Mouse (Mus musculus) testis, adult 2 months (tissue): Measurements from ENCODE around the gene Tmem236. TPM values are rescaled to one million over a fixed set of nuclear protein-coding genes. Genes with fewer than 3 reads are reported as not detected.

Experiments used
- H3K27ac ChIP-seq: fragments of 200-500 bp; 2 replicates; pipeline ENCODE4 v1.5.1; 2012; ENCODE audit warnings: low read depth, low read length; ENCODE audit not compliant: control insufficient read depth, insufficient read depth
- H3K27me3 ChIP-seq: fragments of 200-500 bp; 2 replicates; pipeline ENCODE4 v1.6.1; 2012; ENCODE audit warnings: mild to moderate bottlenecking, low read length, moderate library complexity; ENCODE audit not compliant: control insufficient read depth, insufficient read depth
- H3K36me3 ChIP-seq: fragments of 200-500 bp; 2 replicates; pipeline ENCODE4 v1.6.1; 2012; ENCODE audit warnings: mild to moderate bottlenecking, low read length; ENCODE audit not compliant: control insufficient read depth, insufficient read depth
- H3K4me1 ChIP-seq: fragments of 200-500 bp; 2 replicates; pipeline ENCODE4 v1.6.1; 2012; ENCODE audit warnings: low read length; ENCODE audit not compliant: control insufficient read depth, insufficient read depth
- H3K4me3 ChIP-seq: fragments of 200-500 bp; 2 replicates; pipeline ENCODE4 v1.5.1; 2012; ENCODE audit warnings: low read depth, mild to moderate bottlenecking, low read length, moderate library complexity, mixed read lengths; ENCODE audit not compliant: control insufficient read depth
- CTCF ChIP-seq: fragments of 200-500 bp; IDR thresholded peaks from 2 replicates; pipeline ENCODE4 v1.5.1; 2012; ENCODE audit warnings: low read depth, mild to moderate bottlenecking, inconsistent platforms, low read length, moderate library complexity; ENCODE audit not compliant: control insufficient read depth, insufficient read depth, insufficient replicate concordance
- POLR2A ChIP-seq: fragments of 200-500 bp; IDR thresholded peaks from 2 replicates; pipeline ENCODE4 v1.6.1; 2012; ENCODE audit warnings: low read depth, mild to moderate bottlenecking, inconsistent platforms, low read length, moderate library complexity; ENCODE audit not compliant: control insufficient read depth
- polyA plus RNA-seq: library from polyadenylated mRNA; depleted of rRNA; stranded (reverse); fragments of >200 nt; gene quantifications from 2 replicates; pipeline ENCODE4 v1.2.3, GENCODE M21; 2012

Tmem236 gene
- polyA plus RNA-seq, 1 experiment, result 0.61 TPM

DNA sequence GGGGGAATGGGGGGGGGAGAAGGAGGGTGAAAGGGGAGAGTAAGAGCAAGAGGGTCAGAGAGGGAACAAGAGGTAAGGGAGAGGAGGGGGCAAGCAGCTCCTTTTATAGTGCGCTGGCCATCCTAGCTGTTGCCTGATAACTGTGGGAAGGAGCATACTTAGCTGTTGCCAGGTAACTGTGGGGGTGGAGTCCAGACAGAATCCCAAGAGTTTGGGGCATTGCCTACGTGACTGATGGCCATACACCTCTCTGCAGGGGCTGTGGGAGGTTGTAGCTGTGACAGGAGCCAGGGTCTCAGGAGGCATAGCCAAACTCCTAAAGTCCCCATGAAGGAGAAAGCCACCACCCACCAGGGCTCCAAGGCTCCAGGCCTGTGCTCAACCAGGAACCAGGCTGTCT, 34.3 kb upstream of the Tmem236 start:
- no peak for TF ChIP-seq POLR2A
- no peak for TF ChIP-seq CTCF
- H3K4me1 ChIP-seq, result no peaks in the 10 kb centered on the region
- no peaks in the 10 kb centered on the region; the same call in 1 of the 2 replicates for H3K36me3 ChIP-seq
- no peak overlapping the region for H3K4me3 ChIP-seq
- no peak overlapping the region for H3K27ac ChIP-seq
- no peaks in the 10 kb centered on the region for H3K27me3 ChIP-seq

DNA sequence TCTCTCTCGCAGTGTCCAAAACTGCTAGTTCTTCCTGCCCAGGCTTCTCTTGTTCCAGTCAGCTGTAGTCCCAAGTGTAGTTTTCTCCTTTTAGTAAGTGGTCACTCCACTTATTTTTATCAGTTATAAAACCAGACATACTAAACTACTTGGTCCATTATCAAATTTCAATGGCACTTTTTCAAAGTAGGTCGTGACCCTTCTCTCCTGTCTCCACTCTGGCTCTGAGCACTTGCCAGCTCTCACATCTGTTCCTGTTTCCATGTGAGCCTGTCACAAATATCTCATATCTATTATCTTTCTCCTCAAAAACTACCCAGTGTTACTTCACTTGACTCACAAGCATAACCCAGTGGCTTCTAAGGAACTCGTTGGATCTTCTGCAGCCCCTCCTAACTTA, 29.0 kb upstream of the Tmem236 start:
- no peaks in the 10 kb centered on the region for H3K27me3 ChIP-seq
- H3K27ac ChIP-seq, result no peak overlapping the region
- H3K4me3 ChIP-seq, result no peak overlapping the region
- H3K4me1 ChIP-seq, result no peaks in the 10 kb centered on the region
- H3K36me3 ChIP-seq, result no peaks in the 10 kb centered on the region
- TF ChIP-seq POLR2A (no peak), CTCF (no peak)

DNA sequence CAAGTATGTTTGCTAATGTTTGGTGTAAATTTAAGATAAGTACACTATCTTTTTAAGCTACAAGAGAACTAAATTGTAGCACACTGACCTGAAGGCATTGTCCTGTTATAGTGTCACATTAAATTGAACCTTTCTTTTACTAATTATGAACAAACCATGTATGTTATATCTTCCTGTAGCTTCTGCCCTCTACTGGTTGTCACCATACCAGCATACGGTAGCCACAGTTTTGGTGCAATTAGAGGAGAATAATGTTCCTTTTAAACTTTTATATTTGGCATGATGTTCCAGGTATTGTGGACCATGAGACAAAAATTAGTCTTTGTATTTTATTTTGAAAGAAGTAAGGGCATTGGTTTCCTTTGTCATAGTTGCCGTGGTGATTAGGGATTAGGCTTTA, 27.4 kb upstream of the Tmem236 start:
- Histone ChIP-seq H3K36me3 (no peaks in the 10 kb centered on the region), H3K27me3 (no peaks in the 10 kb centered on the region), H3K4me1 (no peaks in the 10 kb centered on the region), H3K27ac (no peak overlapping the region), H3K4me3 (no peak overlapping the region)
- no peak for TF ChIP-seq POLR2A
- no peak for TF ChIP-seq CTCF

DNA sequence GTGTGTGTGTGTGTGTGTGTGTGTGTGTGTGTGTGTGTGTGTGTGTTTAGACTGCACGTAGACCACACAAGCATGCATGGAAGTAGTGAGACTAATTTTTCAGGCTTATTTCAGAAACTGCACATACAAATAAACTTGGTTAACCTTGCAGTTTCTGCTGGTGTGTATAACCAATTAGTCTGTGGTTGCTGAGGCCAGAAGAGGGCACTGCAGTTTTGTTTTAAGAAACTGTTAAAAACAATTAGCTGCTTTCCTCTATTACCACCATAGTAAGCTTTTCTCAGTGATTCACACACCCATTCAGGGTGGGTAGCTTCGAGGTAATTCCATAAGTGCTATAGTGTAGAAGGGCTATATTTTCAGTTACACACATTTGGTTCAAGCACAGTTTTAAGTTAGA, 23.5 kb upstream of the Tmem236 start:
- Histone ChIP-seq H3K27ac (no peak overlapping the region), H3K27me3 (no peaks in the 10 kb centered on the region), H3K4me3 (no peak overlapping the region), H3K36me3 (no peaks in the 10 kb centered on the region), H3K4me1 (no peaks in the 10 kb centered on the region)
- no peak for TF ChIP-seq POLR2A
- no peak for TF ChIP-seq CTCF

DNA sequence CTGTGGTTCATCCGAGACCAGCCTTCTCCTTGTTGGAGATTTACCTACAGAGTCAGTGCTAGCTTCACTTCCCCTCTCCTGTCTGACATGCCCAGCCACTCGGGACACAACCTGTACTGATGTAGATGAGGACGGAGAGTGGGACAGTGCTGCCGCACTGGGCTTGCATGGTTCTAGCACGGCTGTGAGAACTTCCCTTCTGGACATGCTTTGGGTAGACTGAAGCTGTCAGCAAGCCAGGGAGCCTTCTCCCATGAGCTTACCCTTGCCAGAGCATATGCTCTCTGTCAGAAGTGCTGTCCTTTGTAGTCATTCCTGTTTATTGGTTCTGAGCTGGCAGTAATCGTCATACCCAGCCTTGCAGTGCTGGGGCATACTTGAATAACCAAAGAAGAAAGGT, 22.5 kb upstream of the Tmem236 start:
- no peaks in the 10 kb centered on the region for H3K36me3 ChIP-seq
- TF ChIP-seq CTCF (no peak), POLR2A (no peak)

DNA sequence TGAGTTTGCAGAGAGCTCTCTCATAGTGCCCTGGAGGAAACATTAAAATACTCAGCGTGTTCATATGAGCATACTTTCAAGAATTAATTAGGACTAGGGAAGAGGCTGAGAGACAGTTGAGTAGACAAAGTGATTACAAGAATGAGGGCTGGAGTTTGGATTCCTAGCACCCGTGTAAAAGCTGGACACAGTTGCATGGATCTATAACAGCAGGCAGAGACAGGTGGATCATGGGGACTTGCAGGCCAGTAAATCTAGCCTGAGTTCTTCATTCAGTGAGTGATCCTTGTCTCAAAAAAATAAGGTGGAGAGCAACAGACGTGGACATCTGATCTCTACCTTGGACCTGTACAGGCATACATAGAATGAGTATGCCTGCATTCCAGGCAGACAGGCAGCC, 15.3 kb upstream of the Tmem236 start:
- H3K27ac ChIP-seq, result no peak overlapping the region
- no peaks in the 10 kb centered on the region for H3K4me1 ChIP-seq
- no peak overlapping the region for H3K4me3 ChIP-seq
- no peaks in the 10 kb centered on the region for H3K27me3 ChIP-seq
- no peaks in the 10 kb centered on the region for H3K36me3 ChIP-seq
- TF ChIP-seq CTCF (no peak), POLR2A (no peak)

More for the DNA sequence above, 22.5 kb upstream of the Tmem236 start:
- Histone ChIP-seq H3K27ac (no peak overlapping the region), H3K4me3 (no peak overlapping the region), H3K4me1 (no peaks in the 10 kb centered on the region), H3K27me3 (no peaks in the 10 kb centered on the region)

DNA sequence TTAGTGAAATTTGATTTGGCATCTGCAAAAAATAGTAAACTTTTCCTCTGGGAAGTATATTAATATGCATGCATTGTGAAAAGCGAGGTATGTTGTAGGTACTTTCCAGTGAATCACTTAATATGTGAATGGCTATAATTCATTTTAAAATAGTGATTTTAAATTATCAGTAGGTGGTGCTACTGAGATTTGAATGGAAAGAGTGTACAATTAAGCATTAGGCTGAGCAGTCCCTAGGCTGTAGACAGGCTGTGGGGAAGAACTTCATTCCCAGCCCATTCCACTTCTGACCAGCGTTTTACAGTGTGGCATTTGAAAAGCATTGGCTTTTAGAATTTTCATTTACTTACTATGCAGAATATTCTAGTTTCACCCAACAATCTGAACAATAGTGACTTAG, 14.6 kb upstream of the Tmem236 start:
- Histone ChIP-seq H3K4me3 (no peak overlapping the region), H3K27ac (no peak overlapping the region), H3K36me3 (no peaks in the 10 kb centered on the region), H3K27me3 (no peaks in the 10 kb centered on the region), H3K4me1 (no peaks in the 10 kb centered on the region)
- TF ChIP-seq POLR2A (no peak), CTCF (no peak)

DNA sequence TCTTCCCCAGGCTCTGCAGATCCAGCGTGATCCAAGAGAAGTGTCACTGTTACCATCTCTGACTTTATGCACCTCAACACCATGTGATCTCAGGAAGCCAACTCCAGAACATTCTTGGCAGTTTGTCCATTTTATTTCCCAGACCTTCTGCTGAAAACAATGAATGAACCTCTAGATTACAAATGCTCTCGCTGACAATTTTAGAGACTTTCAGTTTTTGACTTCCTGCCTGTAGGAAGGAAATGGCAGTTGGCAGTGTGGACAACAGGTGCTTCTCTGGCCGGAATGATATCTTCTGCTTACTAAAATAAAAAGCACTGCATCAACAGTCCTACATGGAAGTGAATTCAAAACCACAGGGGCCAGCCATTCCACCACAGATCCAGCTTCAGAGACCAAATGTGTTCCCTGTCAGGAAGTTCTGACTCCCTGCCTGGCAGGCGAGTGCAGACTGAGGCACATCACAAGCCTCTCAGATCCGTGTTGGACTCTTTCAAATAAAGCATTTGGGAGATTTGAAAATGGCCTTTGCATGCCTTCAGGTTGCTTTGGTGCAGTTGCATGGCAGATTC, 9.8 kb upstream of the Tmem236 start:
- no peak for TF ChIP-seq POLR2A
- TF ChIP-seq CTCF, result no peak
- no peak overlapping the region for H3K4me3 ChIP-seq
- no peaks in the 10 kb centered on the region for H3K27me3 ChIP-seq
- no peaks in the 10 kb centered on the region for H3K4me1 ChIP-seq
- no peak overlapping the region; the same call in 1 of the 2 replicates for H3K27ac ChIP-seq
- H3K36me3 ChIP-seq, result no peaks in the 10 kb centered on the region
